Mouse (Mus musculus) limb, embryonic 14.5 days (tissue): ENCODE data around the gene E2f4. TPM values are rescaled to one million over a fixed set of nuclear protein-coding genes. Genes with fewer than 3 reads are reported as not detected.
A peak's percentile ranks its signal among the peaks of the same experiment; 100 is the strongest.

Experiments used
- ATAC-seq: fragments of 200-750 bp; cut with Nextera tagmentation; 2 replicates; pipeline ENCODE4 v1.8.0; 2017; ENCODE audit warnings: low read depth, moderate number of reproducible peaks, moderate TSS enrichment; ENCODE audit not compliant: low FRiP score
- DNase-seq: peaks from one replicate; pipeline ENCODE4 v3.0.0-alpha.2; 2015; ENCODE audit warnings: low spot score
- H3K27ac ChIP-seq: fragments of 300-500 bp; sonication (generic); replicated peaks from 2 replicates; pipeline ENCODE4 v1.5.1; 2014; ENCODE audit warnings: low read depth, mild to moderate bottlenecking, low read length, moderate library complexity, mixed read lengths
- H3K27me3 ChIP-seq: fragments of 300-500 bp; sonication (generic); 2 replicates; pipeline ENCODE4 v1.6.1; 2014; ENCODE audit warnings: low read length, mixed read lengths; ENCODE audit not compliant: control insufficient read depth, insufficient read depth
- H3K36me3 ChIP-seq: fragments of 300-500 bp; sonication (generic); 2 replicates; pipeline ENCODE4 v1.6.1; 2014; ENCODE audit warnings: mild to moderate bottlenecking, low read length, moderate library complexity, mixed read lengths; ENCODE audit not compliant: control insufficient read depth, insufficient read depth
- H3K4me1 ChIP-seq: fragments of 300-500 bp; sonication (generic); 2 replicates; pipeline ENCODE4 v1.6.1; 2014; ENCODE audit warnings: antibody characterized with exemption, low read length, mixed read lengths; ENCODE audit not compliant: control insufficient read depth, insufficient read depth
- H3K4me2 ChIP-seq: fragments of 300-500 bp; sonication (generic); replicated peaks from 2 replicates; pipeline ENCODE4 v1.6.1; 2014; ENCODE audit warnings: low read depth, mild to moderate bottlenecking, low read length, moderate library complexity; ENCODE audit not compliant: severe bottlenecking
- H3K4me3 ChIP-seq: fragments of 300-500 bp; sonication (generic); replicated peaks from 2 replicates; pipeline ENCODE4 v1.5.1; 2014; ENCODE audit warnings: low read length
- H3K9ac ChIP-seq: fragments of 300-500 bp; sonication (generic); 2 replicates; pipeline ENCODE4 v1.6.1; 2014; ENCODE audit warnings: mild to moderate bottlenecking, low read depth, low read length, moderate library complexity; ENCODE audit not compliant: severe bottlenecking
- H3K9me3 ChIP-seq: fragments of 300-500 bp; sonication (generic); 2 replicates; pipeline ENCODE4 v1.6.1; 2016; ENCODE audit warnings: low read length; ENCODE audit not compliant: control insufficient read depth
- POLR2A ChIP-seq: fragments of 200-500 bp; IDR thresholded peaks from 2 replicates; pipeline ENCODE4 v1.8.0; 2012; ENCODE audit warnings: inconsistent platforms, mild to moderate bottlenecking, moderate library complexity, borderline replicate concordance; ENCODE audit not compliant: insufficient read depth, insufficient read length; ENCODE audit errors: extremely low read depth
- WGBS: fragments of 180-500 bp; shearing (Covaris S2); extraction: QIAGEN DNeasy Blood & Tissue Kit; methylation state at CpG from one replicate; pipeline ENCODE4 v1.1.7; 2014; 5-methylcytosine and 5-hydroxymethylcytosine counted together
- polyA plus RNA-seq, 2 experiments: library from polyadenylated mRNA; depleted of rRNA in 1 of 2; stranded (reverse) in 1 of 2; unstranded in 1 of 2; fragments of >200 nt; fragmentation: Nextera tagmentation in 1 of 2; extraction: Ambion mirVana in 1 of 2; gene quantifications; 2 replicates each; pipeline versions ENCODE4 v1.2.1 to v1.2.3; 2012 to 2014

E2f4 gene
- polyA plus RNA-seq, 2 experiments, result 76.2 to 136 TPM

DNA sequence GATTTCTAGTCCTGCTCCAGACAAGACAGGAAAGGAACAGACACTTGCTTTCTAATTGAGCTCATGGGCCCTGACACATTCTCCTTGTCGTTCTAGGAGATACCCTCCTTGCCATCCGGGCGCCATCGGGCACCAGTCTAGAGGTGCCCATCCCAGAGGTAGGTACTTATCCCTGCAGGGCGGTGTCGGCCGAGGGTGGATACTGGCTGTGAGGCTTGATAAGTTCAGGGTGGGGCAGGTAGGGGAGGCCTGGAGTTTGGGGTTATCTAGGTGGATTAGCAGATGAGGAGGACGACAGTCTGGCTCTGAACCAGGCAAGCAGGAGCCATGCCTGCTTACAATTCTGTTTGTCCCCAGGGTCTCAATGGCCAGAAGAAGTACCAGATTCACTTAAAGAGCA lies 2.5 kb downstream of the E2f4 start:
- DNase-seq (no peak), ATAC-seq (no peak)
- H3K9ac ChIP-seq, result no peak overlapping the region
- WGBS, result 93% methylated on average over 8 of the region's 8 CpGs
- no peak for TF ChIP-seq POLR2A
- peaks cover 59% of the 10 kb centered on the region for H3K36me3 ChIP-seq
- H3K4me1 ChIP-seq, result peaks cover 21% of the 10 kb centered on the region
- H3K27me3 ChIP-seq, result no peaks in the 10 kb centered on the region
- H3K27ac ChIP-seq, result no peak overlapping the region
- H3K4me3 ChIP-seq, result no peak overlapping the region
- H3K9me3 ChIP-seq, result no peaks in the 10 kb centered on the region
- no peak overlapping the region for H3K4me2 ChIP-seq

DNA sequence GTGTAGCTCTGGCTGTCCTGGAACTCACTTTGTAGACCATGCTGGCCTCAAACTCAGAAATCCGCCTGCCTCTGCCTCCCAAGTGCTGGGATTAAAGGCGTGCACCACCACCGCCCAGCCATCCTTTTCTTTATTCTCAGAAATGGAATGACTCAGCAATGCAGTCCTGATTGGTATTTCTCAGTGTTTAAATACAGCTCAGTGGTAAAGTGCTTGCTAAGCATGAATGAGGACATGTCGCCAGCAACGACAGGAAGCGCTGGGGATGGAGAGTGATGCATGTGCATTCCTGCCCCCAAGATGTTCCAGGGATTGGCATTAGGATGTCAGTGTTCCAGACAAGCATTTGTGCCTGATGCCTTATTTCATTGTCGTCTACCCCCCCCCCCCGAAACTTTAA lies 5.9 kb downstream of the E2f4 start:
- no peak overlapping the region for H3K9ac ChIP-seq
- peaks cover 74% of the 10 kb centered on the region for H3K36me3 ChIP-seq
- DNase-seq, result no peak
- H3K27ac ChIP-seq, result no peak overlapping the region
- WGBS, result 83% methylated on average over 8 of the region's 8 CpGs
- ATAC-seq, result no peak
- H3K9me3 ChIP-seq, result no peaks in the 10 kb centered on the region
- no peaks in the 10 kb centered on the region for H3K27me3 ChIP-seq
- H3K4me1 ChIP-seq, result peaks cover 25% of the 10 kb centered on the region
- no peak for TF ChIP-seq POLR2A
- no peak overlapping the region for H3K4me3 ChIP-seq
- H3K4me2 ChIP-seq, result no peak overlapping the region

DNA sequence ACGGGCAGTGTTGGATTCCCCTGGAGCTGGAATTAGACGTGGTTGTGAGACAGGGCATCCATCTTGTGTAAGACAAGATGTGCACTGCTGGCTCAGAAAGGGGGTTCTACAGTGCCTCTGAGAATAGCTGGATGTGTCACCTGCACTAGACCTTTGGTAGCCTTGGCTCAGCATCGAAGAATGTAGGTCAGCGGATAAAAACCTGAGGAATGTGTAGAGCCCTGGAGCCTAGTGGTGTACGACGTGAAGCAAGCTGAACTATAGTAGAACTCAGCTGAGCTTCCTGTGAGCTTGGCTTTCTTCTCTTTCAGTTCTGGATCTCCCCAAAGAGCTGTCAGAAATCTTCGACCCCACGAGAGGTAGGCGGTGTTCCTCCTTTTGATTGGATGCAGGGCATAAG lies 6.4 kb downstream of the E2f4 start:
- Histone ChIP-seq H3K9ac (no peak overlapping the region), H3K4me3 (no peak overlapping the region), H3K9me3 (no peaks in the 10 kb centered on the region), H3K36me3 (peaks cover 77% of the 10 kb centered on the region), H3K27me3 (no peaks in the 10 kb centered on the region), H3K4me2 (no peak overlapping the region), H3K4me1 (peaks cover 20% of the 10 kb centered on the region), H3K27ac (no peak overlapping the region)
- DNase-seq (no peak), ATAC-seq (no peak)
- WGBS, result 81% methylated on average over 9 of the region's 9 CpGs
- no peak for TF ChIP-seq POLR2A

DNA sequence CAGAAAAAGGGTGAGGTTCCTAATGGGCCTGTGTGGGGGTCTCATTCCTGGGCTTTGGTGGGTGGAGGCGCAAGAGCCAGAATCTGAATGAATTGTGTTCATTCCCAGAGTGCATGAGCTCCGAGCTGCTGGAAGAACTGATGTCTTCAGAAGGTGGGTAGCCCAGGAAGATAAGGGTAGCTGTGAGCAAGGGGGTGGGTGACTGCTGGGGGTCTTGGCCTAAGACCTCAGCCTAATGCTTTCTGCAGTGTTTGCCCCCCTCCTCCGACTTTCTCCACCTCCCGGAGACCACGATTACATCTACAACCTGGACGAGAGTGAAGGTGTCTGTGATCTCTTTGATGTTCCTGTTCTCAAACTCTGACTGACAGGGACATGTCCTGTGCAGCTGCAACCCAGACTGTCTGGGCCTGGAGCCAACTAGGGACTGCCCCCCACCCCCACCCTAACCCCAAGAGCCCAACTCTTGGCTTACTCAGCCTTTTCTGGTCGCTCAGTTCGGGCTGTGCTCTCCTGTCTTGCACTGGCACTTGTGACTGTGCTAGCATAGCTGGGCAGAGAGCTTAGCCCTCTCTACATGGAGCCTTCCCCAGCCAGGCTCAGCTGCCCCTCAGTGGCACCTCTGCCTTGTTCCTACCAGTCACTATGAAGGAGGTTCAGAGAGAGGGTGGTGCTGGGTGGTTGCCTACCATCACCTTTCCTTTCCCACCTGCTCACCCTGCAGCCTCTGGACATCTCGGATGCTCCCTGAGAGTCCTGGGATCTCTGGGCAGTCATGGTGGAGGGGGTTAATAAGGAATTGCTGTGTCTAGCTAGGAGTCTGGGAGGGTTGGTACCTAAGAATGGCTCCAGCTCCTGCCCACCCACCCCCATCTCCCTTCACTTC lies 7.1 kb downstream of the E2f4 start:
- H3K4me3 ChIP-seq, result no peak overlapping the region
- peaks cover 77% of the 10 kb centered on the region for H3K36me3 ChIP-seq
- peaks cover 18% of the 10 kb centered on the region for H3K4me1 ChIP-seq
- peak overlapping the region; percentile 66; the same call in 1 of the 2 replicates for H3K4me2 ChIP-seq
- no peaks in the 10 kb centered on the region for H3K9me3 ChIP-seq
- 65% methylated on average over 9 of the region's 9 CpGs for WGBS
- H3K27me3 ChIP-seq, result no peaks in the 10 kb centered on the region
- no peak overlapping the region for H3K9ac ChIP-seq
- peak overlapping the region; percentile 38; the same call in 1 of the 2 replicates for H3K27ac ChIP-seq
- ATAC-seq (peak; percentile 11; the same call in 1 of the 2 replicates), DNase-seq (peak; percentile 17)
- TF ChIP-seq POLR2A, result no peak

DNA sequence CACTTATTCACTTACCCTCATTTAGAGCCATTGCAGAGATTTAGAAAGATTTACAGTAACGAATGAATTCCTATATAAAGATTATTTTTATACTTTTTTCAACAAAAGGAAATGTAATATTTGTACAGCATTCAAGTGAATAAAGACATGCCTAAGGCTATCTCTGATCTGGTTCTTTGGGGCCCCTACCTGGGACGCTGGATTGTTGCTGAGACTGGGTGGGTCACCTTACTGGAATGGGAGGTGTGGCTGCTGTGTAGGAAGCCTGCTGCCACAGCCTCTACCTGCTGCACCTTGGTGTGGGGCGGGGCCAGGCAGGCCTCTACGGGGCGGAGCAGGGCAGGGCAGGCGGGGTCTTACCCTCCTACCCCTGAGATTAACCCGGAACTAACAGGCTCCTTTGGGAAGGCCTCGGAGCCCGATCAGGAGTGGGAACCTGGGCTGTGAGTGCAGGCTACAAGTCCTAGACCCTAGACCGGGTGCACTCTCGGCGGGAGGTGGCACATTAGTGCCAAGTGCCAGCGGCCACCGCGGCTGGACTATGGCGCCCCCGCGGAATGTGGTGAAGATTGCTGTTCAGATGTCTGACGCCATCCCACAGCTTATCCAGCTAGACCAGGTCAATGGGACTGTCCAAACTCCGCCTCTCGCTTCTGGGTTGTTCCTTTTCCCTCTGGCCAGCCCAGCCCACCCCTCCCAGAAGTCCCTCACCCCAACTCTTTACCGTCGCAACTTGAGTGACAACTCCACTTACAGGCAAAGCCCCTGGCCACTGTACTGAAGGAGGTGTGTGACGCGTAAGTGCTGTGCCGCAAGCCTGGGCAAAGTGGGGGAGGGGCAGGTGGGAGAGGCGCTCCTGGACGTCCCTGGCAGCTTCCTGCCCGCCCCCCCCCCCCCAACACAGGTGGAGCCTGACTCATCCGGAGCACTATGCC lies 8.0 kb downstream of the E2f4 start, which contains the start of gene Elmo3:
Gene Elmo3, plus strand, starts transcription at position 391 of the 935 bp plus-strand sequence.
- Histone ChIP-seq H3K27me3 (no peaks in the 10 kb centered on the region), H3K27ac (peak within 1 kb of the TSS; percentile 38; the same call in 1 of the 2 replicates), H3K4me2 (peak within 1 kb of the TSS; percentile 66), H3K9me3 (no peaks in the 10 kb centered on the region), H3K36me3 (peaks cover 69% of the 10 kb centered on the region), H3K4me1 (peaks cover 18% of the 10 kb centered on the region), H3K9ac (peak within 1 kb of the TSS; percentile 54), H3K4me3 (peak within 1 kb of the TSS; percentile 33)
- WGBS, result 9% methylated on average over 20 of the region's 30 CpGs
- peak; percentile 47 for ATAC-seq
- DNase-seq, result peak; percentile 28
- 0 out of 2 replicates have a peak, but pooled peaks have one; percentile 32 for TF ChIP-seq POLR2A
